Mouse (Mus musculus) urinary bladder, adult 18-20 months (tissue): Measurements from ENCODE around the gene Olfr122.

Source experiments
- DNase-seq, 2 experiments: peaks; one replicate each; pipeline ENCODE4 v3.0.0; 2022; ENCODE audit warnings: low spot score in 2 of 2, mixed read lengths in 2 of 2

Olfr122 gene

DNA sequence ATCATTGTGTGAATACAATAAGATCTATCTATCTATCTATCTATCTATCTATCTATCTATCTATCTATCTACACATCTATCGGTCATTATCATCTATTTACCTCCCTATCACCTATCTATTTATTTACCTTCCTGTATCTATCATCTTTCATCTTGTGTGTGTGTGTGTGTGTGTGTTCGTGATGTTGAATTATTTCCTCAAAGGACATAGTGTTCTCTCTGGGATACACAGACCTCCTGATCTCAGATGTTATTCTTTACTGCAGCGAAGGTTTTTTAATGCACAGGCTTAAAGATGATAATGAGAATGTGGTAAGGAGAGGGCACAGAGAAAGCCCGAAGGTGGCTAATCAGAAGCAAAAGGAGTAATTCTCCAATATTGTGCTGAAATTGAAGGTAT, at the start of gene Olfr122:
TSS of gene Olfr122 (plus strand) at position 301 of the 400 bp plus-strand sequence.
- no peak for DNase-seq

DNA sequence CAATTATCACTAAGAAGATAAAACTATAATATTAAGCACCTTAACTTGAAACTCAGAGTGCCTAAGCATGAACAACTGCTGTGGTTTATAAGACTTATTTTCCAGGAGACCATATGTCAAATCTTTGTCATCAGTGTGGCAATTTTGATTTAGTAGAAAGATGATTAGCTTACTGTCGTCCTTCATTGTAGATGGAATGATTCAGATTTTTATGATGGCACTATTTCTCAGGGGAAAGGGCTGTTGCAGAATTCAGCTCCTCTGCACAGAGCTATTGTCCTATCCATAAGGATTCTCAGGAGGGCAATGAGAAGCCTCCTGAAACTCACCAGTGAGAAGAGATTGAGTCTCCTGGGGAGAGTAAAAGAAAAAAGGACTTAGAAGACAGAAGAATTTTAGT, 46.9 kb upstream of the Olfr122 start, which contains the start of gene Olfr120:
TSS of gene Olfr120 (plus strand) at position 301 of the 400 bp plus-strand sequence.
- no peak for DNase-seq

DNA sequence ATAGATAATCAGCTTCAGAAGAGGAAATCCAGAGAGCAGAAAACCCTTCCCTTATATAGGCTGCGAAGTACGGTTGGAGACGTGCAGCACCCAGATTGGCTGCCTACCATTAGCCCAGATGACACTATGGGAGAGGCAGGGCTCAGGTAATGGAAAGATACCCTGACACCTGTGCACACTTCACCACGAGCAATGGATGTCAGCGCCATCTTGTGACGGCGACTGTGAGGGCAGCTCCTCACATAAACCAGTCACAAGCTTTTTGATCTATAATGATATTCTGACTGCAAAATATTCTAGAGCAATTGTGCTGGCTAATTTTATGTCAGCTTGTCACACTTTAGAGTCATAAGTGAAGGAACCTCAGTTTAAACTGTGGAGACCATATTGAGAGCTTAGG, 30.3 kb upstream of the Olfr122 start:
- no peak for DNase-seq

DNA sequence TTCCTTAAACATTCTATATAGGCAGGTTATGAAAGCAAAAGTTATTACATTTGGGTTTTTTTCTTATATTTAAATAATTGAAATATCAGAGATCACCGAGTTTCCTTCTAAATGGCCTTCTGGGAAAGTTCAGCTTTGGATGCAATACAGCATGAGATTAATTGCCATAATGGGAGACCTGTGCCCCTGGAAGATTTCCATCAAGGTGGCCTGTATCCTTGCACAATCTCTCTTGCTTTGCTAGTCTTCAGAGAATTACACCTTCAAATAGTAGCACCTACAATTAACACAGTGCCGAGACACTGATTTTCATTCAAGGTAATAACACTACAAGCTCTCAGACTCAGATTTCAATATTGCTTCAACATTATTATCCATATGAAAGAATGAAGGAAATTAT, 24.8 kb downstream of the Olfr122 start, which contains the start of gene Olfr123:
TSS of gene Olfr123 (plus strand) at position 301 of the 400 bp plus-strand sequence.
- DNase-seq = no peak

DNA sequence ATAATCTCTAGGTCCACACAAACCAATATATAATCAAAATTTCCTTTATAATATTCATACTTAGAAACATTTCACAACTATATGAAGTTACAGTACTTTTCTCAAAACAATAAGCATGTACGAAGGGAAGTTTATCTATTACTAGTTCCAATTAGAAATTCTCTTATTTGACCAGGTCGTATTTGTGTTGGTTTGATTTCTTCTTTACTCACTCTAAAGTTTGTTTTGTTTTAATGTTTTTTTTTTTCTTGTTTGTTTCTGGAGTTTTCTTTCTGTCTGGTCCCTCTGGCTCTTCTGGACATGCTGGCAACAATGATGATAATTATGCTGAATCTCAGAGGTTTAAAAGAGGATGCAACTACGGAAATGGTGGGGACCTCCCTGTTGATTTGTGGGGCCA, 31.2 kb downstream of the Olfr122 start, which contains the start of gene Olfr124:
TSS of gene Olfr124 (plus strand) at position 301 of the 400 bp plus-strand sequence.
- DNase-seq = no peak
